Mouse (Mus musculus) forebrain, embryonic 14.5 days (tissue): Measurements from ENCODE around the gene Tbc1d7. TPM values are rescaled to one million over a fixed set of nuclear protein-coding genes. Genes with fewer than 3 reads are reported as not detected.

Source experiments
- ATAC-seq: fragments of 200-750 bp; cut with Nextera tagmentation; 2 replicates; pipeline ENCODE4 v1.8.0; 2017; ENCODE audit warnings: mild to moderate bottlenecking, moderate library complexity
- DNase-seq: peaks from one replicate; pipeline ENCODE4 v3.0.0-alpha.2; 2015; ENCODE audit warnings: low spot score
- H3K27ac ChIP-seq: fragments of 300-500 bp; sonication (generic); 2 replicates; pipeline ENCODE4 v1.5.1; 2014; ENCODE audit warnings: low read depth, mild to moderate bottlenecking, control low read depth, low read length, moderate library complexity
- H3K27me3 ChIP-seq: fragments of 300-500 bp; sonication (generic); replicated peaks from 2 replicates; pipeline ENCODE4 v1.6.1; 2014; ENCODE audit warnings: low read length, control low read depth, mixed read lengths; ENCODE audit not compliant: control insufficient read depth, insufficient read depth
- H3K36me3 ChIP-seq: fragments of 300-500 bp; sonication (generic); 2 replicates; pipeline ENCODE4 v1.6.1; 2014; ENCODE audit warnings: low read length, control low read depth; ENCODE audit not compliant: control insufficient read depth, insufficient read depth
- H3K4me1 ChIP-seq: fragments of 300-500 bp; sonication (generic); 2 replicates; pipeline ENCODE4 v1.6.1; 2014; ENCODE audit warnings: antibody characterized with exemption, low read length, control low read depth; ENCODE audit not compliant: control insufficient read depth, insufficient read depth
- H3K4me2 ChIP-seq: fragments of 300-500 bp; sonication (generic); 2 replicates; pipeline ENCODE4 v1.6.1; 2014; ENCODE audit warnings: mild to moderate bottlenecking, control low read depth, low read length
- H3K4me3 ChIP-seq: fragments of 300-500 bp; sonication (generic); 2 replicates; pipeline ENCODE4 v1.5.1; 2014; ENCODE audit warnings: low read depth, low read length, control low read depth
- H3K9ac ChIP-seq: fragments of 300-500 bp; sonication (generic); 2 replicates; pipeline ENCODE4 v1.6.1; 2014; ENCODE audit warnings: mild to moderate bottlenecking, low read length, control low read depth, moderate library complexity
- H3K9me3 ChIP-seq: fragments of 300-500 bp; sonication (generic); replicated peaks from 2 replicates; pipeline ENCODE4 v1.6.1; 2016; ENCODE audit warnings: low read length, control low read depth, mixed read lengths; ENCODE audit not compliant: control insufficient read depth
- WGBS: fragments of 180-500 bp; shearing (Covaris S2); extraction: QIAGEN DNeasy Blood & Tissue Kit; methylation state at CpG from one replicate; pipeline ENCODE4 v1.1.7; 2014; 5-methylcytosine and 5-hydroxymethylcytosine counted together
- polyA plus RNA-seq: library from polyadenylated mRNA; unstranded; fragments of >200 nt; fragmentation: Nextera tagmentation; extraction: Ambion mirVana; gene quantifications from 2 replicates; pipeline ENCODE4 v1.2.1, GENCODE M21; 2014

Tbc1d7 gene
- polyA plus RNA-seq, 1 experiment from 2014 or later = 101 TPM

- Histone ChIP-seq H3K4me1 (no peaks in the 10 kb centered on the region; the same call in 1 of the 2 replicates), H3K27ac (no peak overlapping the region), H3K4me2 (no peak overlapping the region), H3K9me3 (no peaks in the 10 kb centered on the region), H3K27me3 (no peaks in the 10 kb centered on the region), H3K4me3 (no peak overlapping the region), H3K9ac (no peak overlapping the region), H3K36me3 (no peaks in the 10 kb centered on the region)
- DNase-seq = no peak
- ATAC-seq = no peak
- 82% methylated on average over 3 of the region's 3 CpGs for WGBS
Observed at GRCm38 (mm10) chr13:43112707-43113106, 58.6 kb downstream of the Tbc1d7 start.

GRCm38 (mm10) chr13:43112280-43112679, 59.0 kb downstream of the Tbc1d7 start:
- peak overlapping the region; percentile 33; the same call in 1 of the 2 replicates for H3K27ac ChIP-seq
- ATAC-seq (peak; percentile 78; the same call in 1 of the 2 replicates), DNase-seq (peak; percentile 83)
- no peaks in the 10 kb centered on the region for H3K27me3 ChIP-seq
- no peak overlapping the region for H3K4me3 ChIP-seq
- H3K9ac ChIP-seq = no peak overlapping the region
- no peaks in the 10 kb centered on the region for H3K36me3 ChIP-seq
- no peaks in the 10 kb centered on the region for H3K9me3 ChIP-seq
- WGBS = 65% methylated on average over 7 of the region's 7 CpGs
- H3K4me1 ChIP-seq = no peaks in the 10 kb centered on the region; the same call in 1 of the 2 replicates
- no peak overlapping the region for H3K4me2 ChIP-seq

- no peak for DNase-seq
- WGBS = 98% methylated on average over 9 of the region's 9 CpGs
- Histone ChIP-seq H3K4me1 (no peaks in the 10 kb centered on the region), H3K9ac (no peak overlapping the region), H3K4me2 (no peak overlapping the region), H3K27ac (no peak overlapping the region), H3K36me3 (no peaks in the 10 kb centered on the region), H3K4me3 (no peak overlapping the region), H3K27me3 (no peaks in the 10 kb centered on the region), H3K9me3 (no peaks in the 10 kb centered on the region)
- ATAC-seq = no peak
Observed at GRCm38 (mm10) chr13:43104496-43104895, 66.8 kb downstream of the Tbc1d7 start.

- Histone ChIP-seq H3K27ac (no peak overlapping the region), H3K9ac (no peak overlapping the region), H3K4me3 (no peak overlapping the region), H3K9me3 (no peaks in the 10 kb centered on the region), H3K4me2 (no peak overlapping the region), H3K27me3 (no peaks in the 10 kb centered on the region), H3K4me1 (no peaks in the 10 kb centered on the region), H3K36me3 (no peaks in the 10 kb centered on the region)
- WGBS = 85% methylated on average over 7 of the region's 7 CpGs
- no peak for ATAC-seq
- DNase-seq = no peak
Observed at GRCm38 (mm10) chr13:43102943-43103342, 68.4 kb downstream of the Tbc1d7 start.

Other genes starting within 250 kb of the Tbc1d7 start
- 2.4 and 2.7 TPM in 2 replicates for gene Gfod1, start 132.7 kb upstream of the Tbc1d7 start, polyA plus RNA-seq
- 34.2 and 35.9 TPM in 2 replicates for gene Sirt5, start 194.0 kb upstream of the Tbc1d7 start, polyA plus RNA-seq
- gene Nol7, start 226.9 kb upstream of the Tbc1d7 start, polyA plus RNA-seq = 175 and 196 TPM in 2 replicates